Mouse (Mus musculus) forebrain, embryonic 11.5 days (tissue): ENCODE measurements around the gene Bcl6. TPM values are rescaled to one million over a fixed set of nuclear protein-coding genes. Genes with fewer than 3 reads are reported as not detected.

Source experiments
- ATAC-seq: fragments of 200-750 bp; cut with Nextera tagmentation; replicated peaks from 2 replicates; pipeline ENCODE4 v1.8.0; 2017; ENCODE audit warnings: moderate TSS enrichment; ENCODE audit not compliant: low FRiP score
- DNase-seq: peaks from one replicate; pipeline ENCODE4 v3.0.0-alpha.2; 2017; ENCODE audit warnings: low spot score
- H3K27ac ChIP-seq: fragments of 300-500 bp; sonication (generic); 2 replicates; pipeline ENCODE4 v1.5.1; 2014; ENCODE audit warnings: low read depth, low read length
- H3K27me3 ChIP-seq: fragments of 300-500 bp; sonication (generic); 2 replicates; pipeline ENCODE4 v1.6.1; 2014; ENCODE audit warnings: mild to moderate bottlenecking, low read length, mixed read lengths; ENCODE audit not compliant: control insufficient read depth, insufficient read depth
- H3K36me3 ChIP-seq: fragments of 300-500 bp; sonication (generic); 2 replicates; pipeline ENCODE4 v1.6.1; 2014; ENCODE audit warnings: mild to moderate bottlenecking, low read length, moderate library complexity, mixed read lengths; ENCODE audit not compliant: control insufficient read depth, insufficient read depth
- H3K4me1 ChIP-seq: fragments of 300-500 bp; sonication (generic); replicated peaks from 2 replicates; pipeline ENCODE4 v1.6.1; 2014; ENCODE audit warnings: low read length, mixed read lengths; ENCODE audit not compliant: control insufficient read depth, insufficient read depth
- H3K4me2 ChIP-seq: fragments of 300-500 bp; sonication (generic); 2 replicates; pipeline ENCODE4 v1.6.1; 2014; ENCODE audit warnings: low read depth, mild to moderate bottlenecking, low read length, moderate library complexity, mixed read lengths; ENCODE audit not compliant: severe bottlenecking
- H3K4me3 ChIP-seq: fragments of 300-500 bp; sonication (generic); 2 replicates; pipeline ENCODE4 v1.5.1; 2014; ENCODE audit warnings: low read depth, low read length
- H3K9ac ChIP-seq: fragments of 300-500 bp; sonication (generic); 2 replicates; pipeline ENCODE4 v1.6.1; 2014; ENCODE audit warnings: low read length
- H3K9me3 ChIP-seq: fragments of 300-500 bp; sonication (generic); 2 replicates; pipeline ENCODE4 v1.6.1; 2016; ENCODE audit warnings: low read length, mixed read lengths; ENCODE audit not compliant: control insufficient read depth
- WGBS: fragments of 180-500 bp; shearing (Covaris S2); extraction: QIAGEN DNeasy Blood & Tissue Kit; methylation state at CpG from one replicate; pipeline ENCODE4 v1.1.7; 2014; 5-methylcytosine and 5-hydroxymethylcytosine counted together
- polyA plus RNA-seq: library from polyadenylated mRNA; unstranded; fragments of >200 nt; fragmentation: Nextera tagmentation; extraction: Ambion mirVana; gene quantifications from 2 replicates; pipeline ENCODE4 v1.2.1, GENCODE M21; 2014

Gene Bcl6
- 0.12 and 0.24 TPM in 2 replicates for polyA plus RNA-seq

- ATAC-seq = peak; percentile 88
- under 1% methylated on average over 68 of the region's 68 CpGs for WGBS
- peaks cover 9% of the 10 kb centered on the region; the same call in 1 of the 2 replicates for H3K4me1 ChIP-seq
These were observed at the start of gene Bcl6, which contains the start of gene Gm37419 for GRCm38 (mm10) chr16:23988466-23989208. TSS of gene Bcl6 (minus strand) at chr16:23988852. TSS of gene Gm37419 (plus strand) at chr16:23988482.

GRCm38 (mm10) chr16:24036398-24036797 is 47.7 kb upstream of the Bcl6 start:
- Histone ChIP-seq H3K9ac (no peak overlapping the region), H3K4me3 (no peak overlapping the region), H3K27me3 (no peaks in the 10 kb centered on the region), H3K4me1 (no peaks in the 10 kb centered on the region), H3K9me3 (no peaks in the 10 kb centered on the region), H3K36me3 (no peaks in the 10 kb centered on the region), H3K27ac (no peak overlapping the region), H3K4me2 (no peak overlapping the region)
- 84% methylated on average over 3 of the region's 3 CpGs for WGBS
- DNase-seq = no peak
- no peak for ATAC-seq

More at GRCm38 (mm10) chr16:23988466-23989208, at the start of gene Bcl6, which contains the start of gene Gm37419:
- DNase-seq = peak; percentile 92
- Histone ChIP-seq H3K36me3 (no peaks in the 10 kb centered on the region), H3K9me3 (no peaks in the 10 kb centered on the region), H3K27me3 (peaks cover 16% of the 10 kb centered on the region), H3K4me2 (peak within 1 kb of the TSS; percentile 86), H3K4me3 (peak within 1 kb of the TSS; percentile 57), H3K9ac (peak within 1 kb of the TSS; percentile 83), H3K27ac (peak within 1 kb of the TSS; percentile 98)

- ATAC-seq = no peak
- H3K4me3 ChIP-seq = no peak overlapping the region
- no peaks in the 10 kb centered on the region for H3K27me3 ChIP-seq
- no peak for DNase-seq
- H3K4me2 ChIP-seq = no peak overlapping the region
- no peaks in the 10 kb centered on the region for H3K36me3 ChIP-seq
- no peak overlapping the region for H3K27ac ChIP-seq
- H3K4me1 ChIP-seq = no peaks in the 10 kb centered on the region
- H3K9me3 ChIP-seq = no peaks in the 10 kb centered on the region
- H3K9ac ChIP-seq = no peak overlapping the region
These were observed 47.1 kb upstream of the Bcl6 start for GRCm38 (mm10) chr16:24035767-24036166.

GRCm38 (mm10) chr16:24034450-24034849 is 45.8 kb upstream of the Bcl6 start:
- no peaks in the 10 kb centered on the region for H3K36me3 ChIP-seq
- no peaks in the 10 kb centered on the region for H3K4me1 ChIP-seq
- H3K27me3 ChIP-seq = no peaks in the 10 kb centered on the region
- 70% methylated on average over 2 of the region's 2 CpGs for WGBS
- H3K4me2 ChIP-seq = no peak overlapping the region
- H3K9me3 ChIP-seq = no peaks in the 10 kb centered on the region
- DNase-seq (no peak), ATAC-seq (no peak)
- no peak overlapping the region for H3K9ac ChIP-seq
- H3K4me3 ChIP-seq = no peak overlapping the region
- H3K27ac ChIP-seq = no peak overlapping the region

- 93% methylated on average over 5 of the region's 5 CpGs for WGBS
- Histone ChIP-seq H3K36me3 (no peaks in the 10 kb centered on the region), H3K9ac (no peak overlapping the region), H3K27me3 (no peaks in the 10 kb centered on the region), H3K9me3 (no peaks in the 10 kb centered on the region), H3K4me3 (no peak overlapping the region), H3K4me1 (no peaks in the 10 kb centered on the region), H3K27ac (no peak overlapping the region), H3K4me2 (no peak overlapping the region)
- ATAC-seq = no peak
- DNase-seq = no peak
These were observed 44.6 kb upstream of the Bcl6 start for GRCm38 (mm10) chr16:24033259-24033658.

- no peak overlapping the region for H3K4me3 ChIP-seq
- H3K9ac ChIP-seq = no peak overlapping the region
- H3K9me3 ChIP-seq = no peaks in the 10 kb centered on the region
- no peak overlapping the region for H3K27ac ChIP-seq
- ATAC-seq = no peak
- no peaks in the 10 kb centered on the region for H3K4me1 ChIP-seq
- no peak overlapping the region for H3K4me2 ChIP-seq
- no peak for DNase-seq
- 63% methylated on average over 2 of the region's 2 CpGs for WGBS
- no peaks in the 10 kb centered on the region for H3K36me3 ChIP-seq
- H3K27me3 ChIP-seq = no peaks in the 10 kb centered on the region
These were observed 41.5 kb upstream of the Bcl6 start for GRCm38 (mm10) chr16:24029965-24030672.

- Histone ChIP-seq H3K4me2 (no peak overlapping the region), H3K4me3 (no peak overlapping the region), H3K4me1 (no peaks in the 10 kb centered on the region), H3K9me3 (no peaks in the 10 kb centered on the region), H3K27me3 (no peaks in the 10 kb centered on the region), H3K36me3 (no peaks in the 10 kb centered on the region), H3K9ac (no peak overlapping the region), H3K27ac (no peak overlapping the region)
- DNase-seq (no peak), ATAC-seq (no peak)
- WGBS = 69% methylated on average over 7 of the region's 7 CpGs
These were observed 36.8 kb upstream of the Bcl6 start for GRCm38 (mm10) chr16:24025442-24025841.

- H3K27ac ChIP-seq = no peak overlapping the region
- H3K4me2 ChIP-seq = no peak overlapping the region
- DNase-seq = no peak
- H3K4me1 ChIP-seq = no peaks in the 10 kb centered on the region
- no peak overlapping the region for H3K9ac ChIP-seq
- no peaks in the 10 kb centered on the region for H3K36me3 ChIP-seq
- no peak overlapping the region for H3K4me3 ChIP-seq
- ATAC-seq = no peak
- H3K9me3 ChIP-seq = no peaks in the 10 kb centered on the region
- WGBS = 90% methylated on average over 4 of the region's 4 CpGs
- H3K27me3 ChIP-seq = no peaks in the 10 kb centered on the region
These were observed 34.0 kb upstream of the Bcl6 start for GRCm38 (mm10) chr16:24022605-24023004.
